Comparison of ENCODE assay signal across 21 mouse cellular contexts in genomic region chr8:94249836-94250435, GRCm38 (mm10). TPM values are rescaled to one million over a fixed set of nuclear protein-coding genes. Genes with fewer than 3 reads are reported as not detected.
A peak's percentile ranks its signal among the peaks of the same experiment; 100 is the strongest.
DNase-seq lines count a peak whose midpoint lies in the region; ATAC-seq and TF ChIP-seq lines count a peak whose summit lies in the region.
"Had no signal": no experiment of that assay in that cellular context is flagged by ENCODE, and none has a peak within 500 bp of the region (broad histone marks: within the 10 kb centered on the region; RNA-seq: fewer than 3 reads in every experiment).

No protein-coding gene starts in this region.

- DNase-seq in embryonic facial prominence, embryonic 10.5 days (ENCODE audit: low spot score), result no peak
- no peak for DNase-seq in layer of hippocampus, adult 2 months (ENCODE audit: low spot score in 2 of 2)
- DNase-seq in layer of hippocampus, adult 9-10 months (ENCODE audit: low spot score), result no peak
- DNase-seq in forebrain, embryonic 14.5 days (ENCODE audit: low spot score), result peak; percentile 48
- DNase-seq in hindbrain, postnatal 0 days (ENCODE audit: low spot score), result peak; percentile 24
- no peak for DNase-seq in adrenal gland, adult 2 months
- no peak for DNase-seq in c-Kit-positive CD71-positive TER-119-positive erythroid progenitor cells, embryonic 14.5 days (ENCODE audit: low spot score)
- DNase-seq: adrenal gland, adult 8-10 months; cerebellum, adult 11 months; cerebellum, postnatal 10 days; embryo, embryonic 11 days; gastrocnemius, postnatal 10 days; heart, adult 18-20 months; layer of hippocampus, postnatal 36 days; left cerebral cortex, postnatal 4 days; liver, postnatal 0 days; lung, postnatal 10 days; right cerebral cortex, postnatal 14 days; thymus, adult 2 months had no signal

- H3K9me3 ChIP-seq in embryonic facial prominence, embryonic 13.5 days, result no peaks in the 10 kb centered on the region
- H3K9me3 ChIP-seq in embryonic facial prominence, embryonic 10.5 days, result no peaks in the 10 kb centered on the region
- H3K9me3 ChIP-seq in forebrain, embryonic 14.5 days (replicated peaks; ENCODE audit: control insufficient read depth, low read length), result no peaks in the 10 kb centered on the region
- H3K9me3 ChIP-seq in hindbrain, postnatal 0 days (ENCODE audit: low read length), result no peaks in the 10 kb centered on the region

- H3K36me3 ChIP-seq in embryonic facial prominence, embryonic 13.5 days, result no peaks in the 10 kb centered on the region
- H3K36me3 ChIP-seq in embryonic facial prominence, embryonic 10.5 days (replicated peaks), result peaks cover 17% of the 10 kb centered on the region
- no peaks in the 10 kb centered on the region for H3K36me3 ChIP-seq in forebrain, embryonic 14.5 days (ENCODE audit: control insufficient read depth, insufficient read depth, low read length)
- H3K36me3 ChIP-seq in hindbrain, postnatal 0 days (ENCODE audit: insufficient read depth, low read length), result no peaks in the 10 kb centered on the region

- H3K4me3 ChIP-seq in embryonic facial prominence, embryonic 13.5 days, result no peak overlapping the region
- H3K4me3 ChIP-seq in embryonic facial prominence, embryonic 10.5 days, result no peak overlapping the region
- H3K4me3 ChIP-seq in layer of hippocampus, adult 2 months, result no peak overlapping the region
- H3K4me3 ChIP-seq in forebrain, embryonic 14.5 days (ENCODE audit: low read depth, low read length), result no peak overlapping the region
- no peak overlapping the region for H3K4me3 ChIP-seq in hindbrain, postnatal 0 days (ENCODE audit: low read length)

- H3K4me2 ChIP-seq in embryonic facial prominence, embryonic 13.5 days, result no peak overlapping the region
- no peak overlapping the region for H3K4me2 ChIP-seq in forebrain, embryonic 14.5 days (ENCODE audit: low read length)
- no peak overlapping the region for H3K4me2 ChIP-seq in hindbrain, postnatal 0 days (ENCODE audit: low read depth, low read length)

- TF ChIP-seq CTCF in layer of hippocampus, adult 2 months (conservative IDR thresholded peaks at IDR 0.05), result no peak
- no peak for TF ChIP-seq CTCF in hindbrain, postnatal 0 days (IDR thresholded peaks at IDR 0.05; ENCODE audit: low read depth)

- 57% methylated on average over 2 of the region's 2 CpGs for WGBS in embryonic facial prominence, embryonic 13.5 days
- WGBS in embryonic facial prominence, embryonic 10.5 days, result 82% methylated on average over 2 of the region's 2 CpGs
- WGBS in forebrain, embryonic 14.5 days, result 40% methylated on average over 2 of the region's 2 CpGs
- 47% methylated on average over 2 of the region's 2 CpGs for WGBS in hindbrain, postnatal 0 days

- no peaks in the 10 kb centered on the region for H3K27me3 ChIP-seq in embryonic facial prominence, embryonic 13.5 days
- H3K27me3 ChIP-seq in embryonic facial prominence, embryonic 10.5 days (replicated peaks; ENCODE audit: low read depth, poor library complexity, severe bottlenecking), result no peaks in the 10 kb centered on the region
- no peaks in the 10 kb centered on the region for H3K27me3 ChIP-seq in forebrain, embryonic 14.5 days (replicated peaks; ENCODE audit: control insufficient read depth, insufficient read depth, low read length)
- H3K27me3 ChIP-seq in hindbrain, postnatal 0 days (ENCODE audit: insufficient read depth, low read length), result no peaks in the 10 kb centered on the region

- 0 out of 2 replicates have a peak overlapping the region, but pooled peaks have one; percentile 33 for H3K9ac ChIP-seq in embryonic facial prominence, embryonic 13.5 days
- H3K9ac ChIP-seq in forebrain, embryonic 14.5 days (ENCODE audit: low read length), result no peak overlapping the region
- H3K9ac ChIP-seq in hindbrain, postnatal 0 days (replicated peaks; ENCODE audit: low read length), result no peak overlapping the region
- H3K9ac ChIP-seq: liver, postnatal 0 days had no signal

- peak overlapping the region; percentile 52 for H3K27ac ChIP-seq in embryonic facial prominence, embryonic 13.5 days
- no peak overlapping the region for H3K27ac ChIP-seq in embryonic facial prominence, embryonic 10.5 days (replicated peaks)
- H3K27ac ChIP-seq in layer of hippocampus, adult 2 months, result peak overlapping the region; percentile 76
- H3K27ac ChIP-seq in forebrain, embryonic 14.5 days (ENCODE audit: low read depth, low read length), result peak overlapping the region; percentile 50; the same call in 1 of the 2 replicates
- peak overlapping the region; percentile 41 for H3K27ac ChIP-seq in hindbrain, postnatal 0 days

- H3K4me1 ChIP-seq in embryonic facial prominence, embryonic 13.5 days, result peaks cover 16% of the 10 kb centered on the region
- H3K4me1 ChIP-seq in embryonic facial prominence, embryonic 10.5 days, result peaks cover 10% of the 10 kb centered on the region
- H3K4me1 ChIP-seq in forebrain, embryonic 14.5 days (ENCODE audit: control insufficient read depth, insufficient read depth, low read length), result peaks cover 5% of the 10 kb centered on the region; the same call in 1 of the 2 replicates
- H3K4me1 ChIP-seq in hindbrain, postnatal 0 days (ENCODE audit: insufficient read depth, low read length), result peaks cover 4% of the 10 kb centered on the region; the same call in 1 of the 2 replicates

- ATAC-seq in embryonic facial prominence, embryonic 13.5 days (ENCODE audit: insufficient number of reproducible peaks, insufficient read depth, low FRiP score, low TSS enrichment, low read depth), result no peak
- no peak for ATAC-seq in forebrain, embryonic 14.5 days
- no peak for ATAC-seq in hindbrain, postnatal 0 days
- ATAC-seq: intestine, postnatal 0 days; liver, postnatal 0 days had no signal

RNA-seq across cellular contexts. Expression of gene Nup93, which starts 35.6 kb away (rescaled TPM):
- 87.1 and 88.8 TPM in 2 replicates for polyA plus RNA-seq in embryonic facial prominence, embryonic 13.5 days (2015; fragmentation: Nextera tagmentation; extraction: Ambion mirVana)
- polyA plus RNA-seq in embryonic facial prominence, embryonic 10.5 days (2016; fragmentation: Nextera tagmentation; extraction: Ambion mirVana), result 150 and 152 TPM in 2 replicates
- 10 to 100 TPM; 62.9 to 66.3 TPM for total RNA-seq in layer of hippocampus, adult 2 months (2021)
- polyA plus RNA-seq in forebrain, embryonic 14.5 days (2014; fragmentation: Nextera tagmentation; extraction: Ambion mirVana), result 65.2 and 72.6 TPM in 2 replicates
- 33.1 and 43.3 TPM in 2 replicates for total RNA-seq in hindbrain, postnatal 0 days (2014; rRNA removed)
- 42.3 and 44.8 TPM in 2 replicates for polyA plus RNA-seq in hindbrain, postnatal 0 days (2015; fragmentation: Nextera tagmentation; extraction: Ambion mirVana)
- 10 to 100 TPM; 12.3 to 17.5 TPM for total RNA-seq in adrenal gland, adult 2 months (2021)
- polyA plus RNA-seq in adrenal gland, adult 2 months (2012; rRNA removed), result 5.3 and 5.4 TPM in 2 replicates

Comparison
In these comparisons a context has a peak if more than half of its experiments do, and no peak if none do; other contexts are left out.
1. DNase-seq: peak in forebrain, embryonic 14.5 days (single experiment) and hindbrain, postnatal 0 days (single experiment); none in embryonic facial prominence, embryonic 10.5 days (single experiment), layer of hippocampus, adult 2 months (0 of 2), layer of hippocampus, adult 9-10 months (single experiment), adrenal gland, adult 2 months (single experiment) and c-Kit-positive CD71-positive TER-119-positive erythroid progenitor cells, embryonic 14.5 days (single experiment).